Mouse (Mus musculus) ES-E14 (cell line): ENCODE measurements at regions not wholly inside any gene's neighbourhood (a gene's known extent, or its start where the extent isn't known, plus 50 kb on each side); places are given as distances from the start of the nearest gene placed in this dataset.

ENCODE experiments used
- DNase-seq: peaks from one replicate; pipeline ENCODE4 v3.0.0-alpha.2; 2013; ENCODE audit warnings: low read depth, low spot score
- H3K27ac ChIP-seq: 2 replicates; pipeline ENCODE4 v1.5.1; 2012; ENCODE audit warnings: low read depth, mild to moderate bottlenecking, low read length, moderate library complexity, mixed read lengths; ENCODE audit not compliant: poor library complexity, insufficient read depth, severe bottlenecking
- H3K36me3 ChIP-seq: 2 replicates; pipeline ENCODE4 v1.6.1; 2012; ENCODE audit warnings: mild to moderate bottlenecking, low read length, moderate library complexity, mixed read lengths; ENCODE audit not compliant: control insufficient read depth, poor library complexity, insufficient read depth, severe bottlenecking
- H3K4me1 ChIP-seq, 2 experiments: fragments of 150-350 bp in 1 of 2; sonication (generic) in 1 of 2; 2 replicates each; pipeline ENCODE4 v1.6.1; 2012; ENCODE audit warnings: low read length in 2 of 2, mild to moderate bottlenecking in 1 of 2, mixed read lengths in 1 of 2; ENCODE audit not compliant: control insufficient read depth in 2 of 2, insufficient read depth in 2 of 2, poor library complexity in 1 of 2
- H3K4me3 ChIP-seq, 2 experiments: fragments of 150-350 bp in 1 of 2; sonication (generic) in 1 of 2; 2 replicates each; pipeline ENCODE4 v1.5.1; 2012; ENCODE audit warnings: low read length in 2 of 2, low read depth in 1 of 2, mild to moderate bottlenecking in 1 of 2, mixed read lengths in 1 of 2; ENCODE audit not compliant: insufficient read depth in 1 of 2, poor library complexity in 1 of 2, severe bottlenecking in 1 of 2
- H3K9ac ChIP-seq: 2 replicates; pipeline ENCODE4 v1.6.1; 2012; ENCODE audit warnings: low read depth, mild to moderate bottlenecking, low read length, mixed read lengths; ENCODE audit not compliant: poor library complexity, insufficient read depth, severe bottlenecking
- H3K9me3 ChIP-seq: fragments of 150-350 bp; sonication (generic); 2 replicates; pipeline ENCODE4 v1.6.1; 2012; ENCODE audit warnings: low read depth, mild to moderate bottlenecking, low read length; ENCODE audit not compliant: control insufficient read depth, insufficient read depth
- CHD2 ChIP-seq: IDR thresholded peaks from 2 replicates; pipeline ENCODE4 v1.6.1; 2014; ENCODE audit warnings: mild to moderate bottlenecking, low read depth, low read length, inconsistent platforms
- HCFC1 ChIP-seq: IDR thresholded peaks from 2 replicates; pipeline ENCODE4 v1.6.1; 2012; ENCODE audit warnings: low read length, inconsistent platforms, borderline replicate concordance; ENCODE audit not compliant: insufficient read depth
- MAFK ChIP-seq: IDR thresholded peaks from 2 replicates; pipeline ENCODE4 v1.6.1; 2014; ENCODE audit warnings: mild to moderate bottlenecking, low read depth, low read length, inconsistent platforms; ENCODE audit not compliant: insufficient read depth
- ZC3H11A ChIP-seq: IDR thresholded peaks from 2 replicates; pipeline ENCODE4 v1.6.1; 2012; ENCODE audit warnings: low read depth, mild to moderate bottlenecking, inconsistent platforms, low read length, borderline replicate concordance
- ZNF384 ChIP-seq: IDR thresholded peaks from 2 replicates; pipeline ENCODE4 v1.6.1; 2012; ENCODE audit warnings: low read depth, low read length, inconsistent platforms
- in situ Hi-C, 2 experiments: fragments of 600-800 bp; cut with MboI; formaldehyde crosslinking; loops; one replicate each; pipeline ENCODE4 v1.15.1; 2025; ENCODE audit warnings: low sequenced_read_pairs in 2 of 2, inconsistent platforms in 1 of 2; ENCODE audit not compliant: unreplicated experiment in 2 of 2

- DNase-seq, result no peak
- no peaks in the 10 kb centered on the region for H3K4me1 ChIP-seq
- no peak overlapping the region for H3K9ac ChIP-seq
- in situ Hi-C loops, result no loop called here
- H3K27ac ChIP-seq, result no peak overlapping the region
- TF ChIP-seq ZNF384, result no peak
- TF ChIP-seq MAFK, result no peak
- TF ChIP-seq ZC3H11A, result no peak
- no peak for TF ChIP-seq CHD2
- no peaks in the 10 kb centered on the region for H3K9me3 ChIP-seq
- H3K36me3 ChIP-seq, result no peaks in the 10 kb centered on the region
- H3K4me3 ChIP-seq, result no peak overlapping the region
Observed at GRCm38 (mm10) chr8:59403659-59404058, 491.2 kb upstream of the Galntl6 start.

- H3K9ac ChIP-seq, result no peak overlapping the region
- H3K36me3 ChIP-seq, result no peaks in the 10 kb centered on the region
- H3K4me3 ChIP-seq, result no peak overlapping the region
- H3K9me3 ChIP-seq, result no peaks in the 10 kb centered on the region
- TF ChIP-seq HCFC1 (no peak), MAFK (no peak), ZC3H11A (no peak), ZNF384 (no peak), CHD2 (no peak)
- no peak for DNase-seq
- in situ Hi-C loops, result no loop called here
- no peaks in the 10 kb centered on the region for H3K4me1 ChIP-seq
- H3K27ac ChIP-seq, result no peak overlapping the region
Observed at GRCm38 (mm10) chr8:59389706-59390105, 477.3 kb upstream of the Galntl6 start.

GRCm38 (mm10) chr8:59384711-59385110 lies 472.3 kb upstream of the Galntl6 start:
- no peaks in the 10 kb centered on the region for H3K9me3 ChIP-seq
- no peaks in the 10 kb centered on the region for H3K4me1 ChIP-seq
- TF ChIP-seq ZC3H11A (no peak), CHD2 (no peak), ZNF384 (no peak), MAFK (no peak), HCFC1 (no peak)
- H3K4me3 ChIP-seq, result no peak overlapping the region
- no peak overlapping the region for H3K9ac ChIP-seq
- no peak for DNase-seq
- H3K36me3 ChIP-seq, result no peaks in the 10 kb centered on the region
- in situ Hi-C loops, result no loop called here
- no peak overlapping the region for H3K27ac ChIP-seq

- Histone ChIP-seq H3K27ac (no peak overlapping the region), H3K9me3 (no peaks in the 10 kb centered on the region), H3K4me1 (no peaks in the 10 kb centered on the region), H3K36me3 (no peaks in the 10 kb centered on the region), H3K9ac (no peak overlapping the region), H3K4me3 (no peak overlapping the region)
- no peak for DNase-seq
- TF ChIP-seq HCFC1 (no peak), ZNF384 (no peak), MAFK (no peak), CHD2 (no peak), ZC3H11A (no peak)
- in situ Hi-C loops, result no loop called here
Observed at GRCm38 (mm10) chr8:59352983-59353382, 440.5 kb upstream of the Galntl6 start.

- Histone ChIP-seq H3K36me3 (no peaks in the 10 kb centered on the region), H3K4me1 (no peaks in the 10 kb centered on the region), H3K9me3 (no peaks in the 10 kb centered on the region), H3K27ac (no peak overlapping the region), H3K9ac (no peak overlapping the region), H3K4me3 (no peak overlapping the region)
- TF ChIP-seq ZC3H11A (no peak), HCFC1 (no peak), MAFK (no peak), CHD2 (no peak), ZNF384 (no peak)
- no peak for DNase-seq
- in situ Hi-C loops, result no loop called here
Observed at GRCm38 (mm10) chr8:59334990-59335389, 422.6 kb upstream of the Galntl6 start.
